Comparison of ENCODE assay signal across 8 mouse cellular contexts in genomic region chr17:47693671-47694441, GRCm38 (mm10). TPM values are rescaled to one million over a fixed set of nuclear protein-coding genes. Genes with fewer than 3 reads are reported as not detected.
DNase-seq lines count a peak whose midpoint lies in the region; ATAC-seq lines count a peak whose summit lies in the region.

No protein-coding gene starts in this region.

- peak overlapping the region; percentile 63 for H3K4me3 ChIP-seq in erythroblast, embryonic 14.5 days (replicated peaks)
- peak overlapping the region; percentile 77 for H3K4me3 ChIP-seq in embryonic facial prominence, embryonic 11.5 days (ENCODE audit: low read depth, low read length)
- H3K4me3 ChIP-seq in liver, embryonic 11.5 days (ENCODE audit: low read depth, low read length): peak overlapping the region; percentile 77
- peak overlapping the region; percentile 77 for H3K4me3 ChIP-seq in stomach, embryonic 16.5 days (replicated peaks; ENCODE audit: low read length)

- intact Hi-C loops in heart, postnatal 25 days (cut with DNase I): loop anchor here (5.0 kb wide), 1 partner anchor 182 kb away; no protein-coding TSS in a partner anchor

- 37% methylated on average over 13 of the region's 13 CpGs for WGBS in embryonic facial prominence, embryonic 11.5 days
- 40% methylated on average over 13 of the region's 13 CpGs for WGBS in liver, embryonic 11.5 days
- 39% methylated on average over 13 of the region's 13 CpGs for WGBS in stomach, embryonic 16.5 days

- no peaks in the 10 kb centered on the region for H3K9me3 ChIP-seq in erythroblast, embryonic 14.5 days (ENCODE audit: control insufficient read depth, low read length)
- H3K9me3 ChIP-seq in embryonic facial prominence, embryonic 11.5 days (replicated peaks; ENCODE audit: control insufficient read depth, low read length): no peaks in the 10 kb centered on the region
- no peaks in the 10 kb centered on the region for H3K9me3 ChIP-seq in liver, embryonic 11.5 days (ENCODE audit: control insufficient read depth, low read length)
- H3K9me3 ChIP-seq in stomach, embryonic 16.5 days (replicated peaks; ENCODE audit: control insufficient read depth, low read length): no peaks in the 10 kb centered on the region

- no peak for DNase-seq in embryonic facial prominence, embryonic 11.5 days (ENCODE audit: low spot score)
- DNase-seq in heart, postnatal 25 days (ENCODE audit: low spot score): peak; percentile 39
- no peak for DNase-seq in liver, embryonic 11.5 days (ENCODE audit: low spot score)
- no peak for DNase-seq in cerebellum, postnatal 4 days (ENCODE audit: low spot score in 2 of 2)
- no peak for DNase-seq in left cerebral cortex, adult 9 months (ENCODE audit: low spot score in 2 of 2)

- H3K36me3 ChIP-seq in erythroblast, embryonic 14.5 days (ENCODE audit: control insufficient read depth): no peaks in the 10 kb centered on the region
- H3K36me3 ChIP-seq in embryonic facial prominence, embryonic 11.5 days (replicated peaks; ENCODE audit: control insufficient read depth, insufficient read depth, low read depth, low read length): no peaks in the 10 kb centered on the region
- no peaks in the 10 kb centered on the region for H3K36me3 ChIP-seq in liver, embryonic 11.5 days (ENCODE audit: control insufficient read depth, insufficient read depth, low read length)
- H3K36me3 ChIP-seq in stomach, embryonic 16.5 days (ENCODE audit: control insufficient read depth, insufficient read depth, low read length): no peaks in the 10 kb centered on the region

- H3K27me3 ChIP-seq in erythroblast, embryonic 14.5 days (ENCODE audit: control insufficient read depth): peaks cover 65% of the 10 kb centered on the region
- H3K27me3 ChIP-seq in embryonic facial prominence, embryonic 11.5 days (ENCODE audit: control insufficient read depth, insufficient read depth, low read length): no peaks in the 10 kb centered on the region
- H3K27me3 ChIP-seq in liver, embryonic 11.5 days (replicated peaks; ENCODE audit: control insufficient read depth, insufficient read depth, low read length): peaks cover 20% of the 10 kb centered on the region
- H3K27me3 ChIP-seq in stomach, embryonic 16.5 days (ENCODE audit: control insufficient read depth, insufficient read depth, low read length): no peaks in the 10 kb centered on the region

- no peak overlapping the region for H3K27ac ChIP-seq in embryonic facial prominence, embryonic 11.5 days (replicated peaks; ENCODE audit: low read depth, low read length)
- H3K27ac ChIP-seq in liver, embryonic 11.5 days (ENCODE audit: low read depth, low read length): no peak overlapping the region
- no peak overlapping the region; the same call in 1 of the 2 replicates for H3K27ac ChIP-seq in stomach, embryonic 16.5 days (ENCODE audit: low read length)

- peak overlapping the region; percentile 35 for H3K9ac ChIP-seq in embryonic facial prominence, embryonic 11.5 days (replicated peaks; ENCODE audit: low read length)
- H3K9ac ChIP-seq in liver, embryonic 11.5 days (ENCODE audit: low read depth, low read length): peak overlapping the region; percentile 75; the same call in 1 of the 2 replicates
- H3K9ac ChIP-seq in stomach, embryonic 16.5 days (ENCODE audit: low read length): peak overlapping the region; percentile 90

- peaks cover 38% of the 10 kb centered on the region for H3K4me1 ChIP-seq in erythroblast, embryonic 14.5 days (ENCODE audit: control insufficient read depth)
- H3K4me1 ChIP-seq in embryonic facial prominence, embryonic 11.5 days (ENCODE audit: control insufficient read depth, insufficient read depth, low read length): peaks cover 3% of the 10 kb centered on the region; the same call in 1 of the 2 replicates
- peaks cover 14% of the 10 kb centered on the region for H3K4me1 ChIP-seq in liver, embryonic 11.5 days (replicated peaks; ENCODE audit: control insufficient read depth, insufficient read depth, low read length)
- peaks cover 21% of the 10 kb centered on the region for H3K4me1 ChIP-seq in stomach, embryonic 16.5 days (ENCODE audit: control insufficient read depth, insufficient read depth, low read length)

- no peak for ATAC-seq in erythroblast, adult 5-6 weeks (replicated peaks; ENCODE audit: low FRiP score, poor library complexity, severe bottlenecking)
- no peak for ATAC-seq in embryonic facial prominence, embryonic 11.5 days (replicated peaks; ENCODE audit: insufficient number of reproducible peaks, low FRiP score, low TSS enrichment, low read depth)
- no peak for ATAC-seq in liver, embryonic 11.5 days (replicated peaks; ENCODE audit: low FRiP score)
- peak; percentile 4; the same call in 1 of the 2 replicates for ATAC-seq in stomach, embryonic 16.5 days (ENCODE audit: insufficient read depth, low FRiP score)

- H3K4me2 ChIP-seq in embryonic facial prominence, embryonic 11.5 days (ENCODE audit: low read depth, low read length): peak overlapping the region; percentile 77
- H3K4me2 ChIP-seq in liver, embryonic 11.5 days: peak overlapping the region; percentile 96
- peak overlapping the region; percentile 97 for H3K4me2 ChIP-seq in stomach, embryonic 16.5 days (ENCODE audit: low read depth, low read length)

RNA-seq across cellular contexts. Expression of gene Gm21981, which starts 0.4 kb away (rescaled TPM):
- polyA plus RNA-seq in erythroblast, embryonic 14.5 days (2012): 0.05 TPM in 1 of 2 replicates, not detected in the other
- not detected in 2 replicates for total RNA-seq in erythroblast, adult 5-6 weeks (2015; ENCODE audit: low replicate concordance)
- not detected in 2 replicates for total RNA-seq in erythroblast, adult 5-6 weeks (2017; ENCODE audit: low replicate concordance)
- polyA plus RNA-seq in embryonic facial prominence, embryonic 11.5 days (2014; fragmentation: Nextera tagmentation; extraction: Ambion mirVana): 1.7 and 2.4 TPM in 2 replicates
- 1 to 10 TPM in 1 of 2 experiments, under 1 TPM in 1; 0.55 to 1.0 TPM for total RNA-seq in heart, postnatal 25 days (2021)
- polyA plus RNA-seq in liver, embryonic 11.5 days (2014; fragmentation: Nextera tagmentation; extraction: Ambion mirVana): 0.22 and 0.49 TPM in 2 replicates
- polyA plus RNA-seq in stomach, embryonic 16.5 days (2015; fragmentation: Nextera tagmentation; extraction: Ambion mirVana): 0.19 and 0.40 TPM in 2 replicates

RNA-seq across cellular contexts. Expression of gene Prickle4, which starts 0.7 kb away (rescaled TPM):
- 0.13 TPM in 1 of 2 replicates, not detected in the other for polyA plus RNA-seq in erythroblast, embryonic 14.5 days (2012)
- total RNA-seq in erythroblast, adult 5-6 weeks (2015; ENCODE audit: low replicate concordance): not detected in 2 replicates
- total RNA-seq in erythroblast, adult 5-6 weeks (2017; ENCODE audit: low replicate concordance): not detected in 2 replicates
- 0.27 and 0.89 TPM in 2 replicates for polyA plus RNA-seq in embryonic facial prominence, embryonic 11.5 days (2014; fragmentation: Nextera tagmentation; extraction: Ambion mirVana)
- total RNA-seq in heart, postnatal 25 days (2021): 1 to 10 TPM; 3.8 to 5.6 TPM
- 0.44 and 1.7 TPM in 2 replicates for polyA plus RNA-seq in liver, embryonic 11.5 days (2014; fragmentation: Nextera tagmentation; extraction: Ambion mirVana)
- polyA plus RNA-seq in stomach, embryonic 16.5 days (2015; fragmentation: Nextera tagmentation; extraction: Ambion mirVana): 1.0 TPM in 1 of 2 replicates, not detected in the other

RNA-seq across cellular contexts. Expression of gene Frs3, which starts 5.0 kb away (rescaled TPM):
- polyA plus RNA-seq in erythroblast, embryonic 14.5 days (2012): 0.05 and 0.08 TPM in 2 replicates
- not detected in 2 replicates for total RNA-seq in erythroblast, adult 5-6 weeks (2015; ENCODE audit: low replicate concordance)
- not detected in 2 replicates for total RNA-seq in erythroblast, adult 5-6 weeks (2017; ENCODE audit: low replicate concordance)
- 3.5 and 3.6 TPM in 2 replicates for polyA plus RNA-seq in embryonic facial prominence, embryonic 11.5 days (2014; fragmentation: Nextera tagmentation; extraction: Ambion mirVana)
- total RNA-seq in heart, postnatal 25 days (2021): 1 to 10 TPM; 4.9 to 5.2 TPM
- polyA plus RNA-seq in liver, embryonic 11.5 days (2014; fragmentation: Nextera tagmentation; extraction: Ambion mirVana): 2.3 and 3.5 TPM in 2 replicates
- 3.4 and 4.4 TPM in 2 replicates for polyA plus RNA-seq in stomach, embryonic 16.5 days (2015; fragmentation: Nextera tagmentation; extraction: Ambion mirVana)

RNA-seq across cellular contexts. Expression of gene Tomm6, which starts 5.7 kb away (rescaled TPM):
- polyA plus RNA-seq in erythroblast, embryonic 14.5 days (2012): 8.2 and 11.4 TPM in 2 replicates
- total RNA-seq in erythroblast, adult 5-6 weeks (2015; ENCODE audit: low replicate concordance): 24.2 and 44.9 TPM in 2 replicates
- 9.1 and 10.8 TPM in 2 replicates for total RNA-seq in erythroblast, adult 5-6 weeks (2017; ENCODE audit: low replicate concordance)
- polyA plus RNA-seq in embryonic facial prominence, embryonic 11.5 days (2014; fragmentation: Nextera tagmentation; extraction: Ambion mirVana): 394 and 398 TPM in 2 replicates
- 100 to 1,000 TPM; 121 to 131 TPM for total RNA-seq in heart, postnatal 25 days (2021)
- polyA plus RNA-seq in liver, embryonic 11.5 days (2014; fragmentation: Nextera tagmentation; extraction: Ambion mirVana): 442 and 486 TPM in 2 replicates
- polyA plus RNA-seq in stomach, embryonic 16.5 days (2015; fragmentation: Nextera tagmentation; extraction: Ambion mirVana): 357 and 376 TPM in 2 replicates

RNA-seq across cellular contexts. Expression of gene Pgc, which starts 32.8 kb away (rescaled TPM):
- not detected in 2 replicates for polyA plus RNA-seq in erythroblast, embryonic 14.5 days (2012)
- total RNA-seq in erythroblast, adult 5-6 weeks (2015; ENCODE audit: low replicate concordance): not detected in 2 replicates
- not detected in 2 replicates for total RNA-seq in erythroblast, adult 5-6 weeks (2017; ENCODE audit: low replicate concordance)
- 0.15 TPM in 1 of 2 replicates, not detected in the other for polyA plus RNA-seq in embryonic facial prominence, embryonic 11.5 days (2014; fragmentation: Nextera tagmentation; extraction: Ambion mirVana)
- total RNA-seq in heart, postnatal 25 days (2021): not detected
- not detected in 2 replicates for polyA plus RNA-seq in liver, embryonic 11.5 days (2014; fragmentation: Nextera tagmentation; extraction: Ambion mirVana)
- 122 and 198 TPM in 2 replicates for polyA plus RNA-seq in stomach, embryonic 16.5 days (2015; fragmentation: Nextera tagmentation; extraction: Ambion mirVana)

Comparison
In these comparisons a context has a peak if more than half of its experiments do, and no peak if none do; other contexts are left out.
1. H3K9ac ChIP-seq: peak in every context shown above with its lines; median percentile 90 in stomach, embryonic 16.5 days; 75 in liver, embryonic 11.5 days; 35 in embryonic facial prominence, embryonic 11.5 days.